Mouse (Mus musculus): ENCODE results near the gene Gm9803.

The Gm9803 gene

GRCm38 (mm10) chr10:43507051-43507450, 16.8 kb upstream of the Gm9803 start:
- intact Hi-C loops (cut with DNase I): no loop called here

- intact Hi-C loops (cut with DNase I): no loop called here
Observed at GRCm38 (mm10) chr10:43509228-43509627, 14.7 kb upstream of the Gm9803 start.

GRCm38 (mm10) chr10:43512976-43513375, 10.9 kb upstream of the Gm9803 start:
- intact Hi-C loops (cut with DNase I): no loop called here

GRCm38 (mm10) chr10:43516992-43517660, 6.8 kb upstream of the Gm9803 start:
- intact Hi-C loops (cut with DNase I): no loop called here

- intact Hi-C loops (cut with DNase I): no loop called here
Observed at GRCm38 (mm10) chr10:43517836-43518235, 6.0 kb upstream of the Gm9803 start.

- intact Hi-C loops (cut with DNase I): no loop called here
Observed at GRCm38 (mm10) chr10:43518368-43518767, 5.5 kb upstream of the Gm9803 start.

- intact Hi-C loops (cut with DNase I): loop anchor here (5.0 kb wide), 1 partner anchor 33 kb away; no protein-coding TSS in a partner anchor
Observed at GRCm38 (mm10) chr10:43519977-43520376, 3.9 kb upstream of the Gm9803 start.

- intact Hi-C loops (cut with DNase I): no loop called here
Observed at GRCm38 (mm10) chr10:43527283-43528269, 3.7 kb downstream of the Gm9803 start.

- intact Hi-C loops (cut with DNase I): no loop called here
Observed at GRCm38 (mm10) chr10:43534382-43534781, 10.5 kb downstream of the Gm9803 start.

GRCm38 (mm10) chr10:43537652-43538051, 13.8 kb downstream of the Gm9803 start:
- intact Hi-C loops (cut with DNase I): no loop called here

- intact Hi-C loops (cut with DNase I): no loop called here
Observed at GRCm38 (mm10) chr10:43538831-43539230, 14.9 kb downstream of the Gm9803 start.

- intact Hi-C loops (cut with DNase I): loop anchor here (2.0 kb wide), 1 partner anchor 61 kb away; the partner anchor contains the start of gene Bend3
Observed at GRCm38 (mm10) chr10:43539746-43540310, 15.9 kb downstream of the Gm9803 start.

- intact Hi-C loops (cut with DNase I): loop anchor here (2.0 kb wide), 1 partner anchor 62 kb away; the partner anchor contains the start of gene Bend3
Observed at GRCm38 (mm10) chr10:43540442-43541152, 16.7 kb downstream of the Gm9803 start, which contains the start of gene 1700021F05Rik. 1700021F05Rik (minus strand) TSS chr10:43540994.

GRCm38 (mm10) chr10:43541153-43541544, 17.3 kb downstream of the Gm9803 start:
- intact Hi-C loops (cut with DNase I): loop anchor here (2.0 kb wide), 1 partner anchor 62 kb away; the partner anchor contains the start of gene Bend3

GRCm38 (mm10) chr10:43549411-43549810, 25.5 kb downstream of the Gm9803 start:
- intact Hi-C loops (cut with DNase I): no loop called here

- intact Hi-C loops (cut with DNase I): no loop called here
Observed at GRCm38 (mm10) chr10:43550923-43551322, 27.0 kb downstream of the Gm9803 start.

GRCm38 (mm10) chr10:43551388-43551787, 27.5 kb downstream of the Gm9803 start:
- intact Hi-C loops (cut with DNase I): no loop called here

GRCm38 (mm10) chr10:43557630-43558165, 33.8 kb downstream of the Gm9803 start:
- intact Hi-C loops (cut with DNase I): no loop called here

GRCm38 (mm10) chr10:43559313-43559712, 35.4 kb downstream of the Gm9803 start:
- intact Hi-C loops (cut with DNase I): no loop called here

GRCm38 (mm10) chr10:43560765-43561164, 36.9 kb downstream of the Gm9803 start:
- intact Hi-C loops (cut with DNase I): no loop called here

- intact Hi-C loops (cut with DNase I): no loop called here
Observed at GRCm38 (mm10) chr10:43561311-43561710, 37.4 kb downstream of the Gm9803 start.

Measured in adrenal gland (tissue).